Mouse (Mus musculus): Measurements from ENCODE around the gene Reep1. TPM values are rescaled to one million over a fixed set of nuclear protein-coding genes. Genes with fewer than 3 reads are reported as not detected.
"Not testable (repeated sequence)": the region's sequence is repeated elsewhere in the genome, so short reads cannot be mapped to it uniquely, and the experiment has no call there.

The Reep1 gene
- polyA plus RNA-seq, 1 experiment from 2014 or later = 298 TPM

DNA sequence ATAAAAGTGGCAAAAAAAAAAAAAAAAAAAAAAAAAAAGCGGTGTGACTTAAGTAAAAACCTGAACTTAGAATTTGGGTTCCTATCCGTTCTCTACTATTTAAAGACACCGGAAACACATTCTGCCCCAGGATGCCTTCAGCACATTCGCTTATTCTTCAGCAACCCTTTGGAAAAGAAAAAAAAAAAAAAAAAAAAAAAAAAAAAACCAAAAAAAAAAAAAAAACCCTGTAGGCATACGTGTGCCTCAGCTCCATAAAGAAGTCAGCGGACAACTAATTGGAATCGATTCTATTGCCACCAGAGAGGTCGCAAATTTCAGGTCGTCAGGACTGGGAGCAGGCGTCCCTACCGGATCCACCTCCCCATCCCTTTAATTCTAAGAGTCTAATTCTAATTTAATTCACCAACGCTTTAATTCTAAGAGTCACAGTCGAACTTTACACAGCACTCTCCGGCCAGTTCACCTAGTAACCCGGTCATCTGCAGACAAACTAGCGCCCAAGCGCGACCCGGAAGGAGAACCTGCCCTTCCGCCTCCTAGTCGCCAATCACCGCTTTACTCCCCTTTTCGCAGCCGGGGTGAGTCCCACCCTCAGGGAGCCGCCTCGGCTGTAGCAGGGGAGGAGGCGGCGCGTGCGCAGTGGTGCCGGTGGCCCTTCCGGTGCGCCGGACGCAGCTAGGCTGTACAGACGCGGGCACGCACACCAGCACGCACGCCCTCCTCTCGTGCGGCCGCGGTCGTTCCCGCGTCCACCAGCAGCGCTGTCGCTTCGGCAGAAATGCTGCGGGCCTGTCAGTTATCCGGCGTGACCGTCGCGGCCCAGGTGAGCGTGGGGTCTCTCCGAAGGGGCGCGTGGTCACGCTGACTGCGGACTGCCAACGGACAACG lies 123.6 kb downstream of the Reep1 start, which contains the start of gene Immt:
Immt (plus strand) TSS at position 642 of the 891 bp plus-strand sequence.
- no peaks in the 10 kb centered on the region for H3K27me3 ChIP-seq (ENCODE audit: control insufficient read depth, insufficient read depth, low read length)
- peak within 1 kb of the TSS; percentile 82 for H3K4me2 ChIP-seq (ENCODE audit: low read length)
- ATAC-seq (ENCODE audit: low FRiP score, low TSS enrichment) (peak; percentile 100), DNase-seq (peak; percentile 99)
- peaks cover 13% of the 10 kb centered on the region; the same call in 1 of the 2 replicates for H3K4me1 ChIP-seq (ENCODE audit: control insufficient read depth, insufficient read depth, low read length)
- H3K4me3 ChIP-seq (replicated peaks; ENCODE audit: low read depth, low read length) = peak within 1 kb of the TSS; percentile 99
- peak within 1 kb of the TSS; percentile 95 for H3K27ac ChIP-seq (replicated peaks; ENCODE audit: low read depth, low read length)
- 0 out of 2 replicates have a peak, but pooled peaks cover 3% of the 10 kb centered on the region for H3K36me3 ChIP-seq (ENCODE audit: control insufficient read depth, insufficient read depth, low read length)
- WGBS = under 1% methylated on average over 64 of the region's 64 CpGs
- H3K9me3 ChIP-seq (ENCODE audit: control insufficient read depth, low read length) = no peaks in the 10 kb centered on the region
- H3K9ac ChIP-seq (replicated peaks; ENCODE audit: low read length) = peak within 1 kb of the TSS; percentile 88

DNA sequence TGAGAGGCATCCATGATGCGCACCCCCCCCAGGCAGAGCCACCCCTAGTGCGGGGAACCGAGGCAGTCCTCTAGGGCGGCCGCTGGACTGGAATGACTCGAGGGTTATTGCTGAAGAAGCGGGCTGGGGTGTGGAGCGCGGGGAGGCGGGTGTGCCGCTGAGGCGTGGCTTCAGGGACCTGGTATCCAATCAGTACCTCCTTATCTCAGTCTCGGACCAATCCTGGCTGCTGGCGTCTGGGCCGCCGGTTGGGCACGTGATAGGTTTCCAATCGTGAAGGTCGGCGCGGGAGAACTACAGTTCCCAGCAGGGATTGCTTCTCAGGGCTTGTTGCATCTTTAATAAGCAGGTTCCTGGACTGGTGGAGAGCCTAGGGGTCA lies 124.2 kb downstream of the Reep1 start:
- Histone ChIP-seq H3K9ac (replicated peaks; ENCODE audit: low read length) (peak overlapping the region; percentile 88), H3K36me3 (ENCODE audit: control insufficient read depth, insufficient read depth, low read length) (0 out of 2 replicates have a peak, but pooled peaks cover 3% of the 10 kb centered on the region), H3K4me2 (ENCODE audit: low read length) (peak overlapping the region; percentile 82), H3K4me3 (replicated peaks; ENCODE audit: low read depth, low read length) (peak overlapping the region; percentile 99), H3K27me3 (ENCODE audit: control insufficient read depth, insufficient read depth, low read length) (no peaks in the 10 kb centered on the region), H3K9me3 (ENCODE audit: control insufficient read depth, low read length) (no peaks in the 10 kb centered on the region), H3K27ac (replicated peaks; ENCODE audit: low read depth, low read length) (peak overlapping the region; percentile 95), H3K4me1 (ENCODE audit: control insufficient read depth, insufficient read depth, low read length) (peaks cover 13% of the 10 kb centered on the region; the same call in 1 of the 2 replicates)
- ATAC-seq (ENCODE audit: low FRiP score, low TSS enrichment) (peak; percentile 99), DNase-seq (peak; percentile 96)
- under 1% methylated on average over 21 of the region's 21 CpGs for WGBS

DNA sequence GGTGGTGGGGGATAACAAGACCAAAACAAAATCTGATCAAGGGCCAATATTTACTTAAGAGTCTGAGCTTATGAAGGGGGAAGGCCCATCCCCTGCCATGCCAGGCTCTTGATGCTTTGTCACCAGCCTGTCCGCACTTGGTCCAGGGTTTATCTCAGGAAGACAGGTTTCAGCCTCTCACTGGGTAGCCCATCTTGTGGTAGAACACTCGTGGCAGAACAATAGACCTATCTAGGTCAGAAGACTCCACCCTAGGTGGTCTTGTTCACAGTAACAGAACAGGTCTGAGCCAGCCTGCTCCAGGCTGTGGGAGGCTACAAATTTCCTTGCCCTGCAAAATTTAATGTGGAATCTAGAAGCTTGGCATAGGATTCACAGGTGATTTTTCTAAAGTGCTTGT lies 129.4 kb downstream of the Reep1 start:
- ATAC-seq (ENCODE audit: low FRiP score, low TSS enrichment) (no peak), DNase-seq (no peak)
- H3K4me1 ChIP-seq (ENCODE audit: control insufficient read depth, insufficient read depth, low read length) = peaks cover 9% of the 10 kb centered on the region; the same call in 1 of the 2 replicates
- H3K9ac ChIP-seq (replicated peaks; ENCODE audit: low read length) = no peak overlapping the region
- H3K36me3 ChIP-seq (ENCODE audit: control insufficient read depth, insufficient read depth, low read length) = 0 out of 2 replicates have a peak, but pooled peaks cover 3% of the 10 kb centered on the region
- WGBS = 83% methylated on average over 2 of the region's 2 CpGs
- H3K4me3 ChIP-seq (replicated peaks; ENCODE audit: low read depth, low read length) = no peak overlapping the region
- H3K4me2 ChIP-seq (ENCODE audit: low read length) = no peak overlapping the region
- no peaks in the 10 kb centered on the region for H3K9me3 ChIP-seq (ENCODE audit: control insufficient read depth, low read length)
- no peaks in the 10 kb centered on the region for H3K27me3 ChIP-seq (ENCODE audit: control insufficient read depth, insufficient read depth, low read length)
- H3K27ac ChIP-seq (replicated peaks; ENCODE audit: low read depth, low read length) = no peak overlapping the region

DNA sequence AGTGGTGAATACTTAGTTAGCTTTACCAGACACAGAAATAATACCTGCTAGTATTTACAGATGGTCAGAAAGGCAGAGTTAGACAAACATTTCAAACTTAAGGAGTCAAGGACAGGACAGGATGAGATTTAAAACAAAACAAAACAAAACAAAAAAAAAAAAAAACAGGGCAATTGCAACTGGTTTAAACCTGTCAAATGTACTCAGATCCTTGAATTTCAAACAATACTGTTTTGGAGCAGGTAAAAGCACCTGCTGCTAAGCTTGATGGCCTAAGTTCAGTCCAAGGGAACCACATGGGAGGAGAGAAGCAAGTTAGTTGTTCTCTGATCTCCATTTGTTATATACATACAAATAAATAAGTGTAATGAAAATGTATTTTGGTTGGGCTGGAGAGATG lies 132.5 kb downstream of the Reep1 start:
- H3K9ac ChIP-seq (replicated peaks; ENCODE audit: low read length) = no peak overlapping the region
- no peaks in the 10 kb centered on the region for H3K9me3 ChIP-seq (ENCODE audit: control insufficient read depth, low read length)
- ATAC-seq (ENCODE audit: low FRiP score, low TSS enrichment) = no peak
- no peaks in the 10 kb centered on the region for H3K36me3 ChIP-seq (ENCODE audit: control insufficient read depth, insufficient read depth, low read length)
- no peak for DNase-seq
- H3K4me3 ChIP-seq (replicated peaks; ENCODE audit: low read depth, low read length) = no peak overlapping the region
- H3K27ac ChIP-seq (replicated peaks; ENCODE audit: low read depth, low read length) = no peak overlapping the region
- no peaks in the 10 kb centered on the region for H3K4me1 ChIP-seq (ENCODE audit: control insufficient read depth, insufficient read depth, low read length)
- H3K27me3 ChIP-seq (ENCODE audit: control insufficient read depth, insufficient read depth, low read length) = no peaks in the 10 kb centered on the region
- H3K4me2 ChIP-seq (ENCODE audit: low read length) = no peak overlapping the region

DNA sequence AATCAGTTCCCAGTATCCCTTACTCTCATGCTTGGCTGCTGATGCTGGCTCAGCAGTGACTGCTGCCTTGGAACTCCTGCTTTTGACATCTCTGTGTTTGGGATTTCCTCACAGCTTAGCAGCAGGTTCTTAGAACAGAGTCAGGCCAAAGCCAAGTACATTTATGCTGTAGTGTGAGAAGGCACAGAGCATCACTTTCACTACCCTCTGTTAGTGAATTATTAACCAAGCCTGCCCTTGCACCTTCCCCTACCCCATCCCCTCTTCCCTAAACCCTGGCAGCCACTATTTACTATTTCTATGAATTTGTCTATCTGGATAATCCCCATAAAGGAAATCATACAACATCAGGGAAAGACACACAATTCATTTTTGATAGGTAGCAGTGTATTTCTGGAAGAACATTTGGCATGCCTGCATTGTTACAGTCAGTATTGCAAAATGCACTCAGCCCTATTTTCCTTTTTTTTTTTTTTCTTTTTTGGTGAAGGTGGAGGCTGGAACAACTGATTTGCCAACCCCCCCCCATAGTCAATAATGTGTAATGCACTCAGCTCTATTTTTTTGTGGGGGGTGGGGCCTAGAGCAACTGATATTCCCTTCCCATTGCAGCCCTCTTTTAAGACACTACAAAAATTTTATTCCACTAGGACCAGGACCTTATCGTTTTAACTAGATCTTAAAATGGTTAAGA lies 133.4 kb downstream of the Reep1 start:
- WGBS = 92% methylated on average over 1 of the region's 1 CpGs
- Histone ChIP-seq H3K9ac (replicated peaks; ENCODE audit: low read length) (no peak overlapping the region), H3K4me2 (ENCODE audit: low read length) (no peak overlapping the region), H3K27me3 (ENCODE audit: control insufficient read depth, insufficient read depth, low read length) (no peaks in the 10 kb centered on the region), H3K4me1 (ENCODE audit: control insufficient read depth, insufficient read depth, low read length) (no peaks in the 10 kb centered on the region), H3K9me3 (ENCODE audit: control insufficient read depth, low read length) (no peaks in the 10 kb centered on the region), H3K36me3 (ENCODE audit: control insufficient read depth, insufficient read depth, low read length) (peaks cover 5% of the 10 kb centered on the region), H3K4me3 (replicated peaks; ENCODE audit: low read depth, low read length) (no peak overlapping the region), H3K27ac (replicated peaks; ENCODE audit: low read depth, low read length) (no peak overlapping the region)
- ATAC-seq (ENCODE audit: low FRiP score, low TSS enrichment) (no peak), DNase-seq (no peak)

DNA sequence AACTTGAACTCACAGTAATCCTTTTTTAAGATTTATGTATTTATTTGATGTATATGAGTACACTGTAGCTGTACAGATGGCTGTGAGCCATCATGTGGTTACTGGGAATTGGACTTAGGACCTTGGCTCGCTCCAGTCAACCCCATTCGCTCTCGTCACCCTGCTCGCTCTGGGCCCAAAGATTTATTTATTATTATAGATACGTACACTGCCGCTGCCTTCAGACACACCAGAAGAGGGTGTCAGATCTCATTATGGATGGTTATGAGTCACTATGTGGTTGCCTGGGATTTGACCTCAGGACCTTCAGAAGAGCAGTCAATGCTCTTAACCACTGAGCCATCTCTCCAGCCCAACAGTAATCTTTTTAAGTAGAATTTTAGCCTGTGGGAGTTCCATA lies 139.5 kb downstream of the Reep1 start:
- not testable (repeated sequence) for H3K9ac ChIP-seq (replicated peaks; ENCODE audit: low read length); H3K4me3 ChIP-seq (replicated peaks; ENCODE audit: low read depth, low read length); H3K4me2 ChIP-seq (ENCODE audit: low read length); ATAC-seq (ENCODE audit: low FRiP score, low TSS enrichment); H3K9me3 ChIP-seq (ENCODE audit: control insufficient read depth, low read length); DNase-seq; H3K27me3 ChIP-seq (ENCODE audit: control insufficient read depth, insufficient read depth, low read length); H3K4me1 ChIP-seq (ENCODE audit: control insufficient read depth, insufficient read depth, low read length); H3K27ac ChIP-seq (replicated peaks; ENCODE audit: low read depth, low read length)
- WGBS = 96% methylated on average over 6 of the region's 6 CpGs
- H3K36me3 ChIP-seq (ENCODE audit: control insufficient read depth, insufficient read depth, low read length) = peaks cover 38% of the 10 kb centered on the region

Other genes with a start within 250 kb of the Reep1 start
- gene Rnf103, start 213.7 kb upstream of the Reep1 start, polyA plus RNA-seq (2014; fragmentation: Nextera tagmentation; extraction: Ambion mirVana) = 24.5 and 34.5 TPM in 2 replicates
- 43.0 and 57.8 TPM in 2 replicates for gene Chmp3, start 163.8 kb upstream of the Reep1 start, polyA plus RNA-seq (2014; fragmentation: Nextera tagmentation; extraction: Ambion mirVana)
- gene Kdm3a, start 74.6 kb upstream of the Reep1 start, polyA plus RNA-seq (2014; fragmentation: Nextera tagmentation; extraction: Ambion mirVana) = 30.7 and 43.7 TPM in 2 replicates
- gene Mrpl35, start 119.4 kb downstream of the Reep1 start, polyA plus RNA-seq (2014; fragmentation: Nextera tagmentation; extraction: Ambion mirVana) = 40.4 and 41.1 TPM in 2 replicates
- gene Immt, start 123.8 kb downstream of the Reep1 start, polyA plus RNA-seq (2014; fragmentation: Nextera tagmentation; extraction: Ambion mirVana) = 161 and 173 TPM in 2 replicates
- 72.3 and 99.8 TPM in 2 replicates for gene Ptcd3, start 201.2 kb downstream of the Reep1 start, polyA plus RNA-seq (2014; fragmentation: Nextera tagmentation; extraction: Ambion mirVana)
- 11.7 and 17.4 TPM in 2 replicates for gene Polr1a, start 201.5 kb downstream of the Reep1 start, polyA plus RNA-seq (2014; fragmentation: Nextera tagmentation; extraction: Ambion mirVana)

Measured in midbrain, embryonic 14.5 days (tissue).